Mouse (Mus musculus): ENCODE measurements around the gene Cry2.

GRCm38 (mm10) chr2:92432299-92433295 is 1.2 kb downstream of the Cry2 start:
- no peak for TF ChIP-seq CTCF (IDR thresholded peaks at IDR 0.05)
- TF ChIP-seq POLR2A (IDR thresholded peaks at IDR 0.05; ENCODE audit: insufficient read depth, low read depth, low read length): no peak
- no peak for TF ChIP-seq EP300 (IDR thresholded peaks at IDR 0.05; ENCODE audit: insufficient read depth, low read depth, low read length)
